Mouse (Mus musculus) spleen, postnatal 14 days (tissue): ENCODE data around the gene Zbtb48.
A peak's percentile ranks its signal among the peaks of the same experiment; 100 is the strongest.
"Not testable (repeated sequence)": the region's sequence is repeated elsewhere in the genome, so short reads cannot be mapped to it uniquely, and the experiment has no call there.

Source experiments
- DNase-seq, 2 experiments: peaks; one replicate each; pipeline ENCODE4 v3.0.0; 2021 to 2022; ENCODE audit warnings: low spot score in 2 of 2

Zbtb48 gene

DNA sequence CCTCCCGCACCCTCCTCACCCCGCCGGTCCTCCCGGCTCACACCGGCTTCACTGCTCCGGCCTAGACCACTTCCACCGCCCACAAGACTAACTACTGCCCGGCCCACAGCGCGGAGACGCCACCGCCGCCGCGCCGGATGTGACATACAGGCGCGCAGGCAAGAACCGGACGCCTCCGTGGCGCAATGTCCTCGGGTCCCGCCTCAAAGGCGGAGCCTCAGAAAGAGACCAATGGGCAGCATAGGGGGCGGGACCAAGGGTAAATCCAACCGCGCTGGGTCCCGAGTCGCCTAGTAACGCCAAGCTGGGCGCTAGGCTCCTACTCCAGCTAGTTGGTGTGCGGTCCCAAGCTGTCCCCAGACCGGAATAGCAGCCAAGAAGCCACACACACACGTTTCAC, at the start of gene Zbtb48:
Zbtb48 (minus strand) TSS at position 148 of the 400 bp plus-strand sequence.
- DNase-seq: peak; percentile 86 to 92

- DNase-seq: no peak
Observed at GRCm38 (mm10) chr4:152077191-152077590, 49.7 kb upstream of the Zbtb48 start.

DNA sequence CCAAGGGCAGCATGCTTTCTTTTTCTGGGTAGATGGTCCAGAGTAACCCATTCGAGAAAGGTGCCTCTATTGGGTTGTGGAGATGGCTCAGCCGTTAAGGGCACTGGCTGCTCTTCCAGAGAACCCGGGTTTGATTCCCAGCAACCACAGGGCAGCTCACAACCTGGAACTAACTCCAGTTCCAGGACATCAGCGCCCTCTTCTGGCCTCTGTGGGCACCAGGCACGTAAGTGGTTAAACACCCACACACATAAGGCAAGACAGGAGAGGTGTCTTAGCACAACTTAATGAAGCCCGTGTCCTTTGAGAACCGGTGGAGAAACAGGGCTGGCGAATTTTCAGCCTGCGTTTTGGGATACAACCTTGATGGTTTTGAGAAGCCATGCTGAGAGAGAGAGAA, 47.1 kb upstream of the Zbtb48 start:
- no peak for DNase-seq

- no peak for DNase-seq
Observed at GRCm38 (mm10) chr4:152073715-152074114, 46.2 kb upstream of the Zbtb48 start.

- no peak for DNase-seq
Observed at GRCm38 (mm10) chr4:152072655-152073054, 45.2 kb upstream of the Zbtb48 start.

DNA sequence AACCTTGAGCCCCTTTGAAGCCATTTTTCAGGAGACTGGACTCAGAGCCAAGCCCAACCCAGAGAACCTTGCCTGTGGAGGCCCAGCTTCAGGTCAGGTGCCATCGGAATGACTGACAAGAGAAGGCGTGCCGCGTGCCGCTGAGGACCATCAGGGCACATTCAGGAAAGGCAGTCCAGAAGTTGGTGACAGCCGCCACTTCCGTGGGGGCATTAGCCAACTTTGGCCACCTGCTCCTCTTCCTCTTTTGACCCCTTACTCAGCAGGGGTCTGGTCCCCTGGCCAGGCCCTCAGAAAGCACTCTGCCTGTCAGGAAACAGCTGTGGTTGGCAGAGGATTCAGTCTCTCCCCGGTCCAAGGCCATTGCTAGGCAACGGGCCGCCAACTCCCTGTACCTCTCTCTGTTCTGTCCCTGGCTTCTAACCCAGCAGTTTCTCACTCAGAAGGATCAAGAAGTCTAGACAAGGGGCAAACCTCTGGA, 44.7 kb upstream of the Zbtb48 start, which contains the start of gene Plekhg5:
Plekhg5 (plus strand) TSS at position 378 of the 481 bp plus-strand sequence.
- no peak for DNase-seq

GRCm38 (mm10) chr4:152070494-152071396, 43.3 kb upstream of the Zbtb48 start:
- no peak for DNase-seq

DNA sequence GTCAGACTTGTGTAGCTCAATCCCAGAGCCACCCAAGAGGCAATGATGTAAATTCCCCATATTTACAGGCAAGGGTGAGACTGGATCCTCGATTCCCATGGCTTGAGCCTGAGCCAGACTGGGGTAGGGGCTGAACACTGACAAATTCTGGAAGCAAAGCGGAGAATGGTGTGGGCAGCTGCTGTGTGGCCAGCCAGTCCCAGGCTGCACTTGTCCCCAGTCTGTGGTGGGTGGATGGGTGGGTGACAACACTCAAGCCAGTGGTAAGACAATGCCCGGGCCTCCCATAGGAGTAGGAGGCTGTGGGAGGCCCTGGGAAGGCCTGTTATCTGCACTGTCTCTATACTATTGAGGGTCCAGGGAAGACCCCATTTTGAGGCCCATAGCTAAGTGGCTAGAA, 41.8 kb upstream of the Zbtb48 start:
- DNase-seq: no peak

DNA sequence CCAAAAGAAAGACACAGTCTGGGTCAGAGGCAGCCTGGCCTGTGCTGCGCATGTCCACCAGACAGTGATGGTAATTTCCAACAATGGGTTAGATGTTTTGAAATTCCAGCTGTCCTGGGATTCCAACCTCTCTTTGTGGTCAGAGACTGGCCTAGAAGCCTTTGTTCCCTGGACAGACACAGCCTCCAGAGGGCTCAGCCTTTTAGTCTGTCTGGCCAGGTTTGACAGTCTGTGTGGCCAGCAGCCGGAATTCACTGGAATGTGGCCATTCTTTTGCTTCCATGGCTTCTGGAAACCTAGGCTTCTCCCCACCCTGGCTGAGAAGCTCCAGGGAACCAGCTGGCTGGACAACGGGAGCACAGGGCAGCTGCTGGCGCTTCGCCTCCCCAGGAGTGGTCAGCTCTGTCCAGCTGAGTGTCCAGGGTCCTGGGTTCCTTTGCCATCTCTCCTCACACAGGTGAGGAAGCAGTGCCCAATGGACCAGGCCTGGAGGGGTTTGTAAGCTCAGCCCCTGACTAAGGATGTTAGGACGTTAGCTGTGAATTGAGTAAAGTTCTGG, 40.8 kb upstream of the Zbtb48 start:
- DNase-seq: no peak

GRCm38 (mm10) chr4:152067280-152067679, 39.8 kb upstream of the Zbtb48 start:
- no peak for DNase-seq

DNA sequence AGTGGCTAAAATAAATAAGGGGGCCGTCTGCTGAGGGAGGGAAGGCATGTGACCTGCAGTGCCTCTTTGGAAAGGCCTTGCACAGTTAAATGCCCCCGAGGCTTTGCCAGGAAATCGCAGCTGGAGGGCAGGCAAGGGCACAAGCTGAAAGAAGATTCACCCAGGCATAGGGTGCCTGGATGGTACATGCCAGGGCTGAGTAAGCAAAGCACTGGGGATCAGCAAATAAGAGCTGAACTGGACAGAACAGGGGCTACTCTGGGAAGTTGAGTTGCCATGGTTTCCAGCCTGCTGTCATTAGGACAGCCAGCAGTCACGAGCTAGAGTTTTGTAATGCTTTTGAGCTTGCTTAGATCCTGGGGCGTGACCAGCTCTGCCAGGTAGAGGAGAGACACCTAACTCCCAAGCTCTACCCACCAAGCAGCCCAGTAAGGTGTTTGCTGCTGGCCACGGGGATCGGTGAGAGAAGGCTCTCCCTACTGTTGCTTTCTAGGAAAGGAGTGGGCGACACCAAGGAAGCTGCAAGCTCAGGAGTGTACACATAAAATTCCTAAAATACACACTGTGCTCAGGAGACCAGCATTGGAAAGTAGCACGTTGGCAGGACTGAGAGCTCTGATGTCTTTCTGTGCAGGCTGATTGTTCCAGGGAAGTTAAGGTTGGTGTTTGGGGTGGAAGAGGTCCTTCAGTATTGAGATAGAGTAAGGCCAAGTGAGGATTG, 35.1 kb upstream of the Zbtb48 start:
- no peak for DNase-seq

DNA sequence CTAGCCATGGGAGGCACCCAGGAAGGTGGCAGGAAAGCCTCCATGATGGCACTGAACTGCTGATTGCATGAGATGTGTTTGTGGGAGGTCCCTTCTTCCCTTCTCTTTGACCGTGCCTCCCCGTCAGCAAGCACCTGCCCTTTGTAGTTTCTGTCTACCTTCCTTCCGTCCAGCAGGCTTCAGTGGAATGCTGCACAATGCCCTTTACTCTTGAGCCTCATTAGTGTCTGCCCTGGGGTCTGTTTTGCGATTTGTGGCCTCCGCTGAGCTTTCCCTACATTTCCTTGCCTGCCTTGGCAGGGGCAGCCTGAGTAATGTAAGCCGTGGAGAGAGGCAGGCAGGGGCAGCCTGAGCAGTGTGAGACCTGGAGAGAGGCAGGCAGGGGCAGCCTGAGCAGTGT, 17.1 kb upstream of the Zbtb48 start:
- DNase-seq: no peak

DNA sequence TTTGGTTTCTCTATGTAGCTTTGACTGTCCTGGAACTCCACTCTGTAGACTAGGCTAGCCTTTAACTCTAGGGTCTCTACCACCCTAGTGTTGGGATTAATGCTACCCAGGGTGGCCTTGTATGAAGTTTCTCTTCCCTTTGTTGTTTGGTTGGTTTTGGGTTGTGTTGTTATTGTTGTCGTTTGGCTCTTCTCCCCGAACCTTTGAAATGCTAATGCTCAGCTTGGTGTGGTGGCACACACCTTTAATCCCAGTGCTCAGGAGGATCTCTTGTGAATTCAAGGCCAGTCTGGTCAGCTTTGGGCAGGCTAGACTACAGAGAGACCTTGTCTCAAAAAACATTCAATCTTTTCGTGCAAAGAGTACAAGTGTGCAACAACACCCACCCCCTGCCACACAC, 15.7 kb upstream of the Zbtb48 start:
- DNase-seq: no peak

DNA sequence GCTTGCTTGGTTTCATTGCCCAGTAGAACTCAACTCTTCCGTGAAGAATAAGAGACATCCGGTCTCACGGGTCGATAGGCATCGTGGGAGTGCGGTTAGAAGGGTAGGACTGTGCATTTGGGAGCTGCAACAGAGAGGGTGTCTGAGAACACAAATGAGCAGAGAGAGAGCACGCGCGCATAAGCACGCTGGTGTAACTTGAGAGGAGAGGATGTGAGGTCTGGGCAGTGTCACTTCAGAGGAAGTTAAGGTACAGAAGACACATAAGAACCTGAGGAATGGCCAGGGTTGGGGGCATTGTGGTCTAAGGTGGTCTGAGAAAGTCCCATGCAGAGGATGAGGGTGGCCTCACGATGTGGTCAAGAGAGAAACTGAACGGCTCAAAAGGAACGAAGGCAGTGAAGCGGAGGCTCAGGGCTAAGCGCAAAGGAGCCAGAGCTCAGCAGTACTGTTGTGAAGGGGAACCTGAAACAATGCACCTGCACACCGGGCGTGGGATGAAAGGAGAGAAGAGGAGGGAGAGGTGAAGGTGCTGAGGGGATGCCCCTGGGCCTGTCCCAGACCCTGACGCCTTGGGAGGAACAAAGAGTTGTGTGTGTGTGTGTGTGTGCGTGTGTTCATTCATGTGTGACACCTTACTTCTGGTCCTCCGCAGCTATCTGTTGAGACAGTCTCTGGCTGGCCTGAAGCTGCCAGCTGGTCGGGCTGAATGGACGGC, 14.6 kb upstream of the Zbtb48 start:
- no peak for DNase-seq

DNA sequence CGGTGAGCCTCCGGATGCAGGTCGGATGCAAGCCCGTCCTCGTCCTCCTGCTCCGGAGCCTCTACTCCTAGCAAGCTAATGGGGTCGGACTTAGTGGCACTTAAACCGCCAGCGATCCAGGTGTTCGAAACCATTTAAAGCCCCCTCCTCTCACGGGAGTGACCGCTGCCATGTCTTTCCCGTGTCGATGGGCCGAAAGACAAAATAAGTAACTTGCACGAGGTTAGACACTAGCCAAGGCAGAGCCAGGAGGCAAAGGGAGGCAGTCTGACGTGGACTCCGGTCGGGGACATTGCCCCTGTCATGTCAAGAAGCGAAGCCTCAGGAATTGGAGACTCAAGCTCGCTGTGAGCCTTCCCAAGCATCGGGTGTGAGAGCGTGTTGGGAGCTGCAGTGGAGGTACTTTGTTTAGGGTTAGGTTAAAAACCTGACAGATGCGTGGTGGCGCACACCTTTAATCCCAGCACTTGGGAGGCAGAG, 12.4 kb upstream of the Zbtb48 start:
- no peak for DNase-seq

DNA sequence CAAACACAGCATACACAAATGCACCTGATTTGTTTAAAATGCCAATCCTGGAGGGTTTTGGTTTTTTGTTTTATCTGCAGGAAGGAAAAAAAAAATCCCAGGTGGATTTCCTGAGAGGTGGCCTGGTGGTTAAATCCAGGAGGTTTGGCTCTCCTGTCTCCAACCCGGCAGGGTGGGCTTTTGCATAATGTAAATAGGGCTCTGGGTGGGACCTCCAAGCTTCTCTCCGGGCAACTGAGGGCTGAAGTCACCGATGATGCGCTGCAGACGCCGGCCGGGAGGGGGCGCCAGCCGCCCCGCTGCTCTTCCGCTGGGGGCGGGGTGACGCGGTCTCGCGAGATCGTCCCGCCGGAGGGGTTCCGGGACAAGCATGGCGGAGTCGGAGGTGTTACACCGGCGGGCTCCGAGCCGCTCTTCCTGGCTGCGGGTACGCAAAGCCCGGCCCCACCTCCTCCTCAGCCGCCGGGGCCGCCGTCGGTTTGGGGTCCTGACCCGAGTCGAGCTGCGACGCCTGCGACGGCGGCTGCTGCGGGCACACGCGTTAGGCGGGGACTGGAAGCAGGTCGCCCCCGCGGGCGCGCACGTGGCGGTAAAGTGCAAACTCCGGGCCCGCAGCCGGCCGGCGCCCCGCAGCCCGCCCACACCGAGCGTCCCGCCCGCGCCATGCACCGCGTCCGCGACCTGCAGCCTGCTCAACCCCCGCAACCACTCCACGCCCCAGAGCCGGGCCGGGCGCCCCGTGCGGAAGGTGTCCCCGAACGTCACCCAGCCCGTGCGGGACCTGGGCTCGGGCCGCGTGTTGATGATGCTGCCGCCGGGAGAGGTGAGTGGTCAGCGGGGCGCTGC, 11.7 kb upstream of the Zbtb48 start, which contains the start of gene Nol9:
Nol9 (plus strand) TSS at position 337 of the 846 bp plus-strand sequence.
- DNase-seq: peak; percentile 88 to 95

GRCm38 (mm10) chr4:152038225-152038984, 10.9 kb upstream of the Zbtb48 start, which contains the start of gene Tas1r1:
Gene Tas1r1 (minus strand): TSS chr4:152038568.
- DNase-seq: no peak

- not testable (repeated sequence) for DNase-seq
Observed at GRCm38 (mm10) chr4:152036464-152036863, 9.0 kb upstream of the Zbtb48 start.

DNA sequence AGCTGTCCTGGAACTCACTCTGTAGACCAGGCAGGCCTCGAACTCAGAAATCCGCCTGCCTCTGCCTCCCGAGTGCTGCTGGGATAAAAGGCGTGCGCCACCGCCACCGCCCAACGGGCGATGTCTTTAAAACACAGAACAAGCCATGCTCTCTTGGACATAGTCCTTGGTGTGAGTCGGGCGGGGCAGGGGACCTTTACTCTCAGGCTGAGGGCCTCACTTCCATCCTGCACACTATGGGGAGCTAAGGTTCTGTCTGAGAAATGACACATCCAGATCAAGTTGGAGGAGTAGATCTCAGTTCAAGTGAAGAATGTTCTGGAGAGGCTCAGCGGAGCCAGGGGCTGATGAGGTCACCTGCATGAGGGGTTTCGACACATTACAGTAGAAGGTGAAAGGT, 5.5 kb upstream of the Zbtb48 start:
- DNase-seq: no peak

- no peak for DNase-seq
Observed at GRCm38 (mm10) chr4:152029997-152030396, 2.5 kb upstream of the Zbtb48 start.
